Mouse (Mus musculus): ENCODE results near the gene Prdm10. TPM values are rescaled to one million over a fixed set of nuclear protein-coding genes. Genes with fewer than 3 reads are reported as not detected.

Gene Prdm10
- polyA plus RNA-seq, 1 experiment from 2014 or later = 1.2 TPM

- H3K27me3 ChIP-seq (replicated peaks; ENCODE audit: insufficient read depth, low read length) = no peaks in the 10 kb centered on the region
- DNase-seq (ENCODE audit: low spot score) = no peak
- H3K4me1 ChIP-seq (ENCODE audit: insufficient read depth, low read depth, low read length) = peaks cover 5% of the 10 kb centered on the region; the same call in 1 of the 2 replicates
- ATAC-seq = no peak
- H3K4me2 ChIP-seq (replicated peaks; ENCODE audit: low read depth, low read length) = no peak overlapping the region
- H3K4me3 ChIP-seq (ENCODE audit: low read depth, low read length) = no peak overlapping the region
- WGBS = 45% methylated on average over 3 of the region's 3 CpGs
- H3K9ac ChIP-seq (replicated peaks; ENCODE audit: low read depth) = no peak overlapping the region
- H3K36me3 ChIP-seq (ENCODE audit: insufficient read depth, low read length) = no peaks in the 10 kb centered on the region
- no peaks in the 10 kb centered on the region for H3K9me3 ChIP-seq (ENCODE audit: low read length)
- TF ChIP-seq EP300 (IDR thresholded peaks at IDR 0.05) = no peak
- no peak for TF ChIP-seq CTCF (IDR thresholded peaks at IDR 0.05)
- H3K27ac ChIP-seq (ENCODE audit: low read length) = no peak overlapping the region
These were observed 22.1 kb upstream of the Prdm10 start for GRCm38 (mm10) chr9:31258237-31258636.

GRCm38 (mm10) chr9:31260219-31260618 is 20.1 kb upstream of the Prdm10 start:
- Histone ChIP-seq H3K9me3 (ENCODE audit: low read length) (no peaks in the 10 kb centered on the region), H3K27me3 (replicated peaks; ENCODE audit: insufficient read depth, low read length) (no peaks in the 10 kb centered on the region), H3K36me3 (ENCODE audit: insufficient read depth, low read length) (no peaks in the 10 kb centered on the region), H3K27ac (ENCODE audit: low read length) (no peak overlapping the region), H3K4me3 (ENCODE audit: low read depth, low read length) (no peak overlapping the region), H3K9ac (replicated peaks; ENCODE audit: low read depth) (no peak overlapping the region), H3K4me1 (ENCODE audit: insufficient read depth, low read depth, low read length) (no peaks in the 10 kb centered on the region), H3K4me2 (replicated peaks; ENCODE audit: low read depth, low read length) (no peak overlapping the region)
- DNase-seq (ENCODE audit: low spot score) = no peak
- TF ChIP-seq EP300 (IDR thresholded peaks at IDR 0.05) (no peak), CTCF (IDR thresholded peaks at IDR 0.05) (no peak)
- ATAC-seq = no peak
- 70% methylated on average over 4 of the region's 4 CpGs for WGBS

- H3K36me3 ChIP-seq (ENCODE audit: insufficient read depth, low read length) = no peaks in the 10 kb centered on the region
- no peaks in the 10 kb centered on the region for H3K9me3 ChIP-seq (ENCODE audit: low read length)
- peak overlapping the region; percentile 68 for H3K27ac ChIP-seq (ENCODE audit: low read length)
- DNase-seq (ENCODE audit: low spot score) (peak; percentile 65), ATAC-seq (peak; percentile 63)
- TF ChIP-seq EP300 (IDR thresholded peaks at IDR 0.05) (no peak), CTCF (IDR thresholded peaks at IDR 0.05) (no peak)
- H3K27me3 ChIP-seq (replicated peaks; ENCODE audit: insufficient read depth, low read length) = no peaks in the 10 kb centered on the region
- peaks cover 4% of the 10 kb centered on the region; the same call in 1 of the 2 replicates for H3K4me1 ChIP-seq (ENCODE audit: insufficient read depth, low read depth, low read length)
- WGBS = 32% methylated on average over 4 of the region's 4 CpGs
- H3K4me2 ChIP-seq (replicated peaks; ENCODE audit: low read depth, low read length) = no peak overlapping the region
- no peak overlapping the region for H3K9ac ChIP-seq (replicated peaks; ENCODE audit: low read depth)
- no peak overlapping the region for H3K4me3 ChIP-seq (ENCODE audit: low read depth, low read length)
These were observed 17.9 kb upstream of the Prdm10 start for GRCm38 (mm10) chr9:31262226-31263105.

GRCm38 (mm10) chr9:31266013-31266659 is 14.2 kb upstream of the Prdm10 start:
- WGBS = 28% methylated on average over 5 of the region's 5 CpGs
- no peak for TF ChIP-seq CTCF (IDR thresholded peaks at IDR 0.05)
- no peak for TF ChIP-seq EP300 (IDR thresholded peaks at IDR 0.05)
- Histone ChIP-seq H3K4me1 (ENCODE audit: insufficient read depth, low read depth, low read length) (peaks cover 4% of the 10 kb centered on the region; the same call in 1 of the 2 replicates), H3K36me3 (ENCODE audit: insufficient read depth, low read length) (no peaks in the 10 kb centered on the region), H3K27ac (ENCODE audit: low read length) (no peak overlapping the region), H3K9ac (replicated peaks; ENCODE audit: low read depth) (no peak overlapping the region), H3K9me3 (ENCODE audit: low read length) (no peaks in the 10 kb centered on the region), H3K4me2 (replicated peaks; ENCODE audit: low read depth, low read length) (no peak overlapping the region), H3K4me3 (ENCODE audit: low read depth, low read length) (no peak overlapping the region), H3K27me3 (replicated peaks; ENCODE audit: insufficient read depth, low read length) (no peaks in the 10 kb centered on the region)
- DNase-seq (ENCODE audit: low spot score) (peak; percentile 91), ATAC-seq (peak; percentile 65)

DNA sequence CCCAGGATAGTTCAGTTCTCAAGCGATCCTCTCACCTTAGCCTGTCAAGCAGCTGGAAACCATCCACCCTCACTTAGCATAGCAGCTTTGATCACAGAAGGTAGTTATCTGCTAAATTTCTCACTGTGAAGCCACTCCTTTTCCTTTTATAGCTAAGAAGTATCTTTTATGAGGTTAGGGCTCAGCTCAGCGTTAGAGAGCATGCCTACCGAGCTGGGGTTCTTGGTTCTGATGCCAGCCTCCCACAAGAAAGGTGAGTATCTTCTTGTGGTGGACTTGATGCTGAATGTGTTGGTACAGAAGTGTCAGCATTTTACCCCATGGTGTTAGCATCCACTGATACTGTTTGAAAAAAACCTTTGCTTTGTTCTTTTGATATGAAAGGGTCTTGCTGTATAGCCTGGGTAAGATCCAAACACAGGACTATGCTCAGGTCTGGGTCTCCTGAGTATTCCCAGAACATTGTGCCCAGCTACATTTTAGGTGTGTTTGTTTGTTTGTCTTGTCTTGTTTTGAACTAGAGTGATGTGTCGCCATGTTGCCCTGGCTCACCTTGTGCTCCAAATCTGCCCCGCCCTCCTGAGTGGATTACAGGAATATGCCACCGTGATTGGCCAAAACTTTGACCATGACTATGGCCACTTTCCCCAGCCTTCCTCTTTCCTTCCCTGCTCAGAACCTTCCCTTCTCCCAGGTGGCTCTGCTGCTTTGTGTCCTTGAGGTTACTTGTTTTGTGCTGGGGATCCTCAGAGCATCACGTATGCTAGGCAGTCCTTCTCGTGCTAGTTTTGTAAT is 8.9 kb upstream of the Prdm10 start:
- TF ChIP-seq EP300 (IDR thresholded peaks at IDR 0.05) (no peak), CTCF (IDR thresholded peaks at IDR 0.05) (no peak)
- no peak overlapping the region for H3K4me2 ChIP-seq (replicated peaks; ENCODE audit: low read depth, low read length)
- no peak overlapping the region for H3K27ac ChIP-seq (ENCODE audit: low read length)
- no peaks in the 10 kb centered on the region for H3K27me3 ChIP-seq (replicated peaks; ENCODE audit: insufficient read depth, low read length)
- H3K9ac ChIP-seq (replicated peaks; ENCODE audit: low read depth) = no peak overlapping the region
- H3K9me3 ChIP-seq (ENCODE audit: low read length) = no peaks in the 10 kb centered on the region
- 68% methylated on average over 8 of the region's 8 CpGs for WGBS
- ATAC-seq = no peak
- H3K36me3 ChIP-seq (ENCODE audit: insufficient read depth, low read length) = no peaks in the 10 kb centered on the region
- H3K4me3 ChIP-seq (ENCODE audit: low read depth, low read length) = no peak overlapping the region
- DNase-seq (ENCODE audit: low spot score) = no peak
- H3K4me1 ChIP-seq (ENCODE audit: insufficient read depth, low read depth, low read length) = no peaks in the 10 kb centered on the region

GRCm38 (mm10) chr9:31272160-31272559 is 8.2 kb upstream of the Prdm10 start:
- H3K27me3 ChIP-seq (replicated peaks; ENCODE audit: insufficient read depth, low read length) = no peaks in the 10 kb centered on the region
- no peak overlapping the region for H3K27ac ChIP-seq (ENCODE audit: low read length)
- no peaks in the 10 kb centered on the region for H3K36me3 ChIP-seq (ENCODE audit: insufficient read depth, low read length)
- no peak for TF ChIP-seq EP300 (IDR thresholded peaks at IDR 0.05)
- TF ChIP-seq CTCF (IDR thresholded peaks at IDR 0.05) = no peak
- no peaks in the 10 kb centered on the region for H3K4me1 ChIP-seq (ENCODE audit: insufficient read depth, low read depth, low read length)
- no peak overlapping the region for H3K9ac ChIP-seq (replicated peaks; ENCODE audit: low read depth)
- DNase-seq (ENCODE audit: low spot score) = no peak
- H3K4me2 ChIP-seq (replicated peaks; ENCODE audit: low read depth, low read length) = no peak overlapping the region
- 78% methylated on average over 4 of the region's 4 CpGs for WGBS
- no peak for ATAC-seq
- H3K9me3 ChIP-seq (ENCODE audit: low read length) = no peaks in the 10 kb centered on the region
- no peak overlapping the region for H3K4me3 ChIP-seq (ENCODE audit: low read depth, low read length)
